Mouse (Mus musculus): ENCODE measurements around the gene Tgfb2.

GRCm38 (mm10) chr1:186656201-186656600 is 49.6 kb downstream of the Tgfb2 start:
- TF ChIP-seq GATA1 (IDR thresholded peaks at IDR 0.05; ENCODE audit: low read depth, low read length) (no peak), ZMIZ1 (IDR thresholded peaks at IDR 0.05; ENCODE audit: low read depth, low read length) (no peak), MAZ (IDR thresholded peaks at IDR 0.05; ENCODE audit: low read depth, low read length) (no peak), EP300 (IDR thresholded peaks at IDR 0.05; ENCODE audit: low read depth in 1 of 2, low read length in 2 of 2) (no peak), ZKSCAN1 (IDR thresholded peaks at IDR 0.05; ENCODE audit: low read depth, low read length) (no peak), POLR2A (IDR thresholded peaks at IDR 0.05; ENCODE audit: control insufficient read depth in 1 of 2, insufficient read depth in 1 of 2, low read depth in 1 of 2, low read length in 2 of 2, poor library complexity in 1 of 2) (no peak), MXI1 (IDR thresholded peaks at IDR 0.05; ENCODE audit: low read depth, low read length) (no peak), CTCF (IDR thresholded peaks at IDR 0.05 in 2 of 3, conservative IDR thresholded peaks at IDR 0.05 in 1 of 3; ENCODE audit: control insufficient read depth in 1 of 3, insufficient read depth in 1 of 3, low read depth in 2 of 3, low read length in 3 of 3, poor library complexity in 1 of 3, severe bottlenecking in 1 of 3) (no peak), HCFC1 (IDR thresholded peaks at IDR 0.05; ENCODE audit: low read depth, low read length) (no peak), E2F4 (IDR thresholded peaks at IDR 0.05; ENCODE audit: borderline replicate concordance, low read depth, low read length) (no peak), MYC (IDR thresholded peaks at IDR 0.05; ENCODE audit: low read depth, low read length) (no peak), USF1 (IDR thresholded peaks at IDR 0.05; ENCODE audit: low read depth, low read length) (no peak), ELF1 (IDR thresholded peaks at IDR 0.05; ENCODE audit: low read depth, low read length) (no peak)

Data from MEL (cell line).